Mouse (Mus musculus) intestine, embryonic 16.5 days (tissue): Measurements from ENCODE around the gene DXBay18. TPM values are rescaled to one million over a fixed set of nuclear protein-coding genes. Genes with fewer than 3 reads are reported as not detected.
A peak's percentile ranks its signal among the peaks of the same experiment; 100 is the strongest.
"Not testable (repeated sequence)": the region's sequence is repeated elsewhere in the genome, so short reads cannot be mapped to it uniquely, and the experiment has no call there.

Experiments
- ATAC-seq: fragments of 200-750 bp; cut with Nextera tagmentation; 2 replicates; pipeline ENCODE4 v1.8.0; 2017; ENCODE audit warnings: moderate TSS enrichment, moderate library complexity
- H3K27ac ChIP-seq: fragments of 300-500 bp; sonication (generic); 2 replicates; pipeline ENCODE4 v1.5.1; 2014; ENCODE audit warnings: mild to moderate bottlenecking, low read length
- H3K27me3 ChIP-seq: fragments of 300-500 bp; sonication (generic); replicated peaks from 2 replicates; pipeline ENCODE4 v1.6.1; 2014; ENCODE audit warnings: low read length, control low read depth, mixed read lengths; ENCODE audit not compliant: control insufficient read depth, insufficient read depth
- H3K36me3 ChIP-seq: fragments of 300-500 bp; sonication (generic); 2 replicates; pipeline ENCODE4 v1.6.1; 2014; ENCODE audit warnings: low read length, control low read depth; ENCODE audit not compliant: control insufficient read depth, insufficient read depth
- H3K4me1 ChIP-seq: fragments of 300-500 bp; sonication (generic); 2 replicates; pipeline ENCODE4 v1.6.1; 2014; ENCODE audit warnings: low read length, control low read depth, mixed read lengths; ENCODE audit not compliant: control insufficient read depth, insufficient read depth
- H3K4me2 ChIP-seq: fragments of 300-500 bp; sonication (generic); 2 replicates; pipeline ENCODE4 v1.6.1; 2014; ENCODE audit warnings: low read depth, low read length, control low read depth
- H3K4me3 ChIP-seq: fragments of 300-500 bp; sonication (generic); 2 replicates; pipeline ENCODE4 v1.5.1; 2014; ENCODE audit warnings: mild to moderate bottlenecking, low read length
- H3K9ac ChIP-seq: fragments of 300-500 bp; sonication (generic); 2 replicates; pipeline ENCODE4 v1.6.1; 2014; ENCODE audit warnings: low read depth, low read length
- H3K9me3 ChIP-seq: fragments of 300-500 bp; sonication (generic); 2 replicates; pipeline ENCODE4 v1.6.1; 2016; ENCODE audit warnings: low read length, control low read depth; ENCODE audit not compliant: control insufficient read depth
- WGBS: fragments of 180-500 bp; shearing (Covaris S2); extraction: QIAGEN DNeasy Blood & Tissue Kit; methylation state at CpG from one replicate; pipeline ENCODE4 v1.1.7; 2014; 5-methylcytosine and 5-hydroxymethylcytosine counted together
- polyA plus RNA-seq: library from polyadenylated mRNA; unstranded; fragments of >200 nt; fragmentation: Nextera tagmentation; extraction: Ambion mirVana; gene quantifications from 2 replicates; pipeline ENCODE4 v1.2.1, GENCODE M21; 2015

DXBay18 gene
- 0.39 TPM in 1 of 2 replicates, not detected in the other for polyA plus RNA-seq

DNA sequence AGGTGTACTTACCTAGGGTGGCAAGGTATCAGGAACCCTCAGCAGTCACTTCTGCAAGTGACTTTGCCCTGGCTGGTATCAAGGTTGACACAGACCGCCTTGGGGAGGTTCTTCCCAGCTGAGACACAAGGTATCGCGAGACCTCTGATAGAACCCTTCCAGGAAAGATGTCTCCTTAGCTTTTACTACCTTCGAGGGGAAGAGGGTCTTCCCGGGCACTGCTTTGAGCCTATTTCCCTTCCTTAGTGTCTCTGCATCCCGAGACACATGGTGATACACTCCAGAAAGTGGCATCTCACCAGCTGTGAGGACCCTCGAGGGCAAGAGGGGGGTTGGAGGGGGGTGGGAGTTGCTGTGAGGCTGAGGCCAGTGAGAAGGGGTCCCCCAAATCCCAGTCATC lies at the start of gene DXBay18:
Gene DXBay18 (minus strand): TSS at position 101 of the 400 bp plus-strand sequence.
- not testable (repeated sequence) for H3K27me3 ChIP-seq, H3K4me3 ChIP-seq, ATAC-seq, H3K27ac ChIP-seq, H3K36me3 ChIP-seq, H3K4me2 ChIP-seq, H3K4me1 ChIP-seq, H3K9ac ChIP-seq, H3K9me3 ChIP-seq
- no CpG with 5 or more reads among the region's 7 CpGs for WGBS

DNA sequence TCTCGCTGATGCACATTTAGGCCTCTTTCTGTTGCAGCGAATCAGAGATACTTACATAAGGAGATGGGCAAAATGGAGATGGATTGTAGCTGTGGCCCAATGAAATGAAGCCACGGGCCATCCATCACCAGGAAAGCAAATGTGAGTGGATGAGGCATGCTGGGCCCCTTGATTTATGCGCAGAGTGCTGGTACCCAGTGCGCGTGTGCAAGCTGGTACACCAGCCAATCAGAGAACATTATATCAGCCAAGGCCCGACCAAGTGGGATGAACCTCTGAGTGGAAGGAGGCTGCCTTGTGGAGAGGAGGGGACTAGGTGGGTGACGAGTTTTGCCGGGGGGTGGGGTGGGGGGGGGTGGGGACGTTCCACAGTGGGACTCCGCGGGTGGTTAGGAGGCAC lies 42.7 kb upstream of the DXBay18 start, which contains the start of gene Xlr3b:
Gene Xlr3b (plus strand): TSS at position 274 of the 400 bp plus-strand sequence.
- H3K27ac ChIP-seq, H3K36me3 ChIP-seq, H3K9me3 ChIP-seq, H3K4me1 ChIP-seq, H3K4me3 ChIP-seq, H3K9ac ChIP-seq, H3K4me2 ChIP-seq, H3K27me3 ChIP-seq, ATAC-seq: not testable (repeated sequence)
- 74% methylated on average over 12 of the region's 12 CpGs for WGBS

- WGBS = 78% methylated on average over 6 of the region's 15 CpGs
- not testable (repeated sequence) for ATAC-seq, H3K4me1 ChIP-seq
Measured at GRCm38 (mm10) chrX:73176889-73177288, 27.6 kb upstream of the DXBay18 start, which contains the start of gene Spin2d. TSS of gene Spin2d (minus strand) at chrX:73176989.

DNA sequence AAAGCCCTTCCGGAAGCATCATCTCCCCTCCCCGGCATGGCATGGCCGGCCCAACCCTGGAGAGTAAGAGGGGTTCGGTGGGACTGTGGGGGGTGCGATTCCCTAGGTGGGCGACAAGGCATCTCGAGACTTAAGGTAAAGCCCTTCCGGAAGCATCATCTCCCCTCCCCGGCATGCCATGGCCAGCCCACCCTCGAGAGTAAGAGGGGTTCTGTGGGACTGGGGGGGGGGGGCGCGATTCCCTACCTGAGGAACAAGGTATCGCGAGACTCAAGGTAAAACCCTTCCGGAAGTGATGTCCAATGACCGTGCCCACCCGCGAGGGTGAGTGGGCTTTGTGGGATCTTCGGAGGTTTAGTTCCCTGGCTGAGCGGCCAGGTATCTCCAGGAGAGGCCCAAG lies 754 bp downstream of the DXBay18 start, which contains the start of gene Xlr5b:
Gene Xlr5b (plus strand): TSS at position 301 of the 400 bp plus-strand sequence.
- H3K4me3 ChIP-seq, H3K9me3 ChIP-seq, H3K4me1 ChIP-seq, H3K4me2 ChIP-seq, H3K9ac ChIP-seq, ATAC-seq, H3K27ac ChIP-seq, H3K36me3 ChIP-seq, H3K27me3 ChIP-seq: not testable (repeated sequence)
- whole genome bisulfite sequencing = no CpG with 5 or more reads among the region's 20 CpGs

More at GRCm38 (mm10) chrX:73176889-73177288, 27.6 kb upstream of the DXBay18 start, which contains the start of gene Spin2d:
- H3K27ac ChIP-seq, H3K27me3 ChIP-seq, H3K36me3 ChIP-seq, H3K9me3 ChIP-seq, H3K4me2 ChIP-seq, H3K4me3 ChIP-seq, H3K9ac ChIP-seq: not testable (repeated sequence)

DNA sequence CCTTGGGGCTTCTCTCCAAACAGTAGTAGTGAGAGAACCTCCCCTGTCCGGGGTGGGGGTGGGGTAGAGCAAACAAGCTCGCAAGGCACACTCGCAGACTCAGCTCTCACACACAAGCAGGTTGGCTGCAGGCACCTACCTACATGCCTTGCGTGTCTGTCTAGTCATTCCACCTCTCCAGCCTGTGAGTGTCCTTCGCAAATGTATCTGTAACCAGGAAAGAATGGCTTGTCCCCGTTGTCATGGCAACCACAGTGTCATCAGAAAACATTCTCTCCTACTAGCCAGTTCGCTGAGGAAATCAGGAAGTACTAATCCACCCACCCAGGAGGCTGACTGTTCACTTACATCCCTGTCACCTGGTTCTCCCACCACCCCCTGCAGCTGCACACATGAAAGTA lies 6.0 kb downstream of the DXBay18 start:
- peak; percentile 59 for ATAC-seq

DNA sequence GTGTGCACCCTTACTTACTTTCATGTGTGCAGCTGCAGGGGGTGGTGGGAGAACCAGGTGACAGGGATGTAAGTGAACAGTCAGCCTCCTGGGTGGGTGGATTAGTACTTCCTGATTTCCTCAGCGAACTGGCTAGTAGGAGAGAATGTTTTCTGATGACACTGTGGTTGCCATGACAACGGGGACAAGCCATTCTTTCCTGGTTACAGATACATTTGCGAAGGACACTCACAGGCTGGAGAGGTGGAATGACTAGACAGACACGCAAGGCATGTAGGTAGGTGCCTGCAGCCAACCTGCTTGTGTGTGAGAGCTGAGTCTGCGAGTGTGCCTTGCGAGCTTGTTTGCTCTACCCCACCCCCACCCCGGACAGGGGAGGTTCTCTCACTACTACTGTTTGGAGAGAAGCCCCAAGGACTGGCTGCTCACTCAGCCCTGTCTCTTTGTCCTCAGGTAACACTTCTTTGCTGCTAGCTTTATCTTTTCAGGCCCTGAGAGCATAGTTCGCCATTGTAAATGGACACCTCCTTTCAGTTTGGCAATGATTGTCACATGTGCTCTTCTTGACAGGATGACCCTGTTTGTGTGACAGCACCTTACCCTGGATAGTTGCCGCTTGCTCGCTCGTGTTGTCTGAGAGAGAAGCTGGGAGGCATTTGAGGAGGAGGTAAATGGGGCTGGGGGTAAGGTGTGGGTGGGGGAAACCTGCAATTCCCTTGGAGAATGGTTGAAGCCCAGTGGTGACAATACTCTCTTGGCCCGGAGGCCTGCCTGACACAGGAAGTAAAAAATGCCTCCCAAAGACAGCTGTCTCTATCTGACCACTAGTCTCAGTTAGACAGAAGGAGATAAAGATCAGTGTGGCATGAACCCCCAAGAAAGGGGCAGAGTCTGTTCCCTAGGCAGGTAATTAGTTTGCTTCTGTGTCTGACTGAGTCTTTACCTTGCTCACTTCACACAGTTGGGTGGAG lies 26.1 kb downstream of the DXBay18 start:
- ATAC-seq = peak; percentile 77
- not testable (repeated sequence) for H3K4me1 ChIP-seq, H3K9me3 ChIP-seq, H3K27ac ChIP-seq, H3K9ac ChIP-seq, H3K36me3 ChIP-seq, H3K4me2 ChIP-seq, H3K27me3 ChIP-seq, H3K4me3 ChIP-seq
- no CpG with 5 or more reads among the region's 12 CpGs for WGBS

More for the DNA sequence above, 6.0 kb downstream of the DXBay18 start:
- H3K27ac ChIP-seq, H3K4me1 ChIP-seq, H3K4me2 ChIP-seq, H3K27me3 ChIP-seq, H3K36me3 ChIP-seq, H3K9me3 ChIP-seq, H3K9ac ChIP-seq, H3K4me3 ChIP-seq: not testable (repeated sequence)
- WGBS = no CpG with 5 or more reads among the region's 7 CpGs

DNA sequence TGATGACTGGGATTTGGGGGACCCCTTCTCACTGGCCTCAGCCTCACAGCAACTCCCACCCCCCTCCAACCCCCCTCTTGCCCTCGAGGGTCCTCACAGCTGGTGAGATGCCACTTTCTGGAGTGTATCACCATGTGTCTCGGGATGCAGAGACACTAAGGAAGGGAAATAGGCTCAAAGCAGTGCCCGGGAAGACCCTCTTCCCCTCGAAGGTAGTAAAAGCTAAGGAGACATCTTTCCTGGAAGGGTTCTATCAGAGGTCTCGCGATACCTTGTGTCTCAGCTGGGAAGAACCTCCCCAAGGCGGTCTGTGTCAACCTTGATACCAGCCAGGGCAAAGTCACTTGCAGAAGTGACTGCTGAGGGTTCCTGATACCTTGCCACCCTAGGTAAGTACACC lies 32.5 kb downstream of the DXBay18 start, which contains the start of gene Gm14685:
Gene Gm14685 (plus strand): TSS at position 301 of the 400 bp plus-strand sequence.
- H3K27ac ChIP-seq, H3K9me3 ChIP-seq, H3K4me3 ChIP-seq, H3K36me3 ChIP-seq, H3K9ac ChIP-seq, ATAC-seq, H3K4me2 ChIP-seq, H3K4me1 ChIP-seq, H3K27me3 ChIP-seq: not testable (repeated sequence)
- no CpG with 5 or more reads among the region's 7 CpGs for WGBS

DNA sequence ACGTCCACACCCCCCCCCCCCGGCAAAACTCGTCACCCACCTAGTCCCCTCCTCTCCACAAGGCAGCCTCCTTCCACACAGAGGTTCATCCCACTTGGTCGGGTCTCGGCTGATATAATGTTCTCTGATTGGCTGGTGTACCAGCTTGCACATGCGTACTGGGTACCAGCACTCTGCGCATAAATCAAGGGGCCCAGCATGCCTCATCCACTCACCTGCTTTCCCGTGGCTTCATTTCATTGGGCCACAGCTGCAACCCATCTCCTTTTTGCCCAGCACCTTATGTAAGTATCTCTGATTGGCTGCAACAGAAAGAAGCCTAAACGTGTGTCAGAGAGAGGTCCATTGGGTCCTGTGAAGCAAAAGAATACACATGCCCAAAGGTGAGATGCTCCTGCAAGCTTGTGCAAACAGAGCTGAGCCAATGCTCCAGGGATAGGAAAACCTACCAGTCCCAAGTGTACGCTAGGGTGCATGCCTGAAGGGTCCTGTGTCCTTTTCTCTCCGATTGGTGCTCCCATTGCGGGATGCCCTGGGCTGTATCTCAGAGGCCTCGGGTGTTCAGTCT lies 52.2 kb downstream of the DXBay18 start, which contains the start of gene Xlr3a:
Gene Xlr3a (minus strand): TSS at position 155 of the 568 bp plus-strand sequence.
- not testable (repeated sequence) for H3K9me3 ChIP-seq, H3K36me3 ChIP-seq, H3K9ac ChIP-seq, H3K4me3 ChIP-seq, H3K4me1 ChIP-seq, ATAC-seq, H3K27ac ChIP-seq, H3K4me2 ChIP-seq, H3K27me3 ChIP-seq
- WGBS = 68% methylated on average over 13 of the region's 13 CpGs
